Mouse (Mus musculus) forebrain, embryonic 11.5 days (tissue): ENCODE measurements at regions not wholly inside any gene's neighbourhood (a gene's known extent, or its start where the extent isn't known, plus 50 kb on each side); places are given as distances from the start of the nearest gene placed in this dataset.
A peak's percentile ranks its signal among the peaks of the same experiment; 100 is the strongest.

ENCODE experiments used
- ATAC-seq: fragments of 200-750 bp; cut with Nextera tagmentation; replicated peaks from 2 replicates; pipeline ENCODE4 v1.8.0; 2017; ENCODE audit warnings: moderate TSS enrichment; ENCODE audit not compliant: low FRiP score
- DNase-seq: peaks from one replicate; pipeline ENCODE4 v3.0.0-alpha.2; 2017; ENCODE audit warnings: low spot score
- H3K27ac ChIP-seq: fragments of 300-500 bp; sonication (generic); 2 replicates; pipeline ENCODE4 v1.5.1; 2014; ENCODE audit warnings: low read depth, low read length
- H3K27me3 ChIP-seq: fragments of 300-500 bp; sonication (generic); 2 replicates; pipeline ENCODE4 v1.6.1; 2014; ENCODE audit warnings: mild to moderate bottlenecking, low read length, mixed read lengths; ENCODE audit not compliant: control insufficient read depth, insufficient read depth
- H3K36me3 ChIP-seq: fragments of 300-500 bp; sonication (generic); 2 replicates; pipeline ENCODE4 v1.6.1; 2014; ENCODE audit warnings: mild to moderate bottlenecking, low read length, moderate library complexity, mixed read lengths; ENCODE audit not compliant: control insufficient read depth, insufficient read depth
- H3K4me1 ChIP-seq: fragments of 300-500 bp; sonication (generic); replicated peaks from 2 replicates; pipeline ENCODE4 v1.6.1; 2014; ENCODE audit warnings: low read length, mixed read lengths; ENCODE audit not compliant: control insufficient read depth, insufficient read depth
- H3K4me2 ChIP-seq: fragments of 300-500 bp; sonication (generic); 2 replicates; pipeline ENCODE4 v1.6.1; 2014; ENCODE audit warnings: low read depth, mild to moderate bottlenecking, low read length, moderate library complexity, mixed read lengths; ENCODE audit not compliant: severe bottlenecking
- H3K4me3 ChIP-seq: fragments of 300-500 bp; sonication (generic); 2 replicates; pipeline ENCODE4 v1.5.1; 2014; ENCODE audit warnings: low read depth, low read length
- H3K9ac ChIP-seq: fragments of 300-500 bp; sonication (generic); 2 replicates; pipeline ENCODE4 v1.6.1; 2014; ENCODE audit warnings: low read length
- H3K9me3 ChIP-seq: fragments of 300-500 bp; sonication (generic); 2 replicates; pipeline ENCODE4 v1.6.1; 2016; ENCODE audit warnings: low read length, mixed read lengths; ENCODE audit not compliant: control insufficient read depth
- WGBS: fragments of 180-500 bp; shearing (Covaris S2); extraction: QIAGEN DNeasy Blood & Tissue Kit; methylation state at CpG from one replicate; pipeline ENCODE4 v1.1.7; 2014; 5-methylcytosine and 5-hydroxymethylcytosine counted together

DNA sequence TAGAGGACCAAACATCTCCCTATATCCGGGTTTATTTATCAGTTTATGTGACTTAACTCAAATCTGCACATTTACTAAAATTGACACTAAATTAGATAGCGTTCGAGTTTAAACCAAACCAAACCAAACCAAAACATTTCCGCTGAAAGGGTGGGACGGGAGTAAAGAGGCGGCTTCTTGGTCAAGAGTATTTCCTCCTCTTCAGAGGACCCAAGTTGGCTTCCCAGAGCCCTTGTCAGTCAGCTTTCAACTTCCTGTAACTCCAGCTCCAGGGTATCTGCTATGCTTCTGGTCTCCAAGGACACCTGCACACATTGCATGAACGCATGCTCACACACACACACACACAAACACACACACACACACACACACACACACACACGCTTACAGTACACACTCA is 137.4 kb upstream of the Rap1b start:
- H3K4me2 ChIP-seq, result no peak overlapping the region

DNA sequence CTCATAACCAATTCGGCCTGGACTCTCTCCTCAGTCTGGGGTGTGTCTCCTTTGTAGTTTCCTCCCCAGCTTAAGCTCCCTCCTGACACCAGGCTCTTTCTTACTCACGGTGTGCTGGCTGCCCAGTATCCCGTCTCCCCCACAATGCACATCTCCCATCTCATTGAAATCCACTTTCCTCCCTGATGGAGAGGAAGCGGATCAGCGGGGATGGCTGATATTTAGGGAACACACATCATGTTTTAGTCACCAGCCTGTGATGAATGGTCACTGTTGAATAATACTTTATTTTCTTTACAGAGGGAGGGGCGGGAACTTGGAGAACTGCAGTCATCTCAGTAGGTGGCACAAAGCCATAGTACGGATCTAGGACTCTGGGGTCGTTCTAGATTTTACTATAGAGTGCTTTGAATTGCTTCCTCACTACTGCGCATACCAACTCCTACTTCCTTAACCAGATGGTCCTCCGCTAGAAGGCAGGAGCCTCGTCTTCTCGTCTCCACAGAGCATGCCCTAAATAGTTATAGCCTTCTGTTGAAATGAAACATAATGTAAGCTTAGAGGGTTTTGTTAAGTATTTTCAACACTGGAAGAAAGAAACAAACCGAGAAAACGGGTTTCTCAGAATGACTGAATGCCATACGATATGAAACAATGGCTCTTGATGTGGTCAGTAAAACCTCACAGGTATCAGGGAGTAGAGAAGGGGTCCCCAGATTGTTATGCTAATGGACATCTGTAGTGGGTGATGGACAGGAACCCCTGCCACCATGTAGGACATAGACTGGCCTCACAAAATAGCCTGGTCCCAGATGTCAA is 139.2 kb upstream of the Rap1b start:
- no peak for DNase-seq
- Histone ChIP-seq H3K4me1 (no peaks in the 10 kb centered on the region), H3K27ac (no peak overlapping the region), H3K4me2 (no peak overlapping the region), H3K4me3 (no peak overlapping the region), H3K27me3 (no peaks in the 10 kb centered on the region), H3K9me3 (no peaks in the 10 kb centered on the region), H3K36me3 (no peaks in the 10 kb centered on the region), H3K9ac (no peak overlapping the region)
- no peak for ATAC-seq
- WGBS, result 78% methylated on average over 15 of the region's 15 CpGs

More for the DNA sequence above, 137.4 kb upstream of the Rap1b start:
- no peak for ATAC-seq
- Histone ChIP-seq H3K36me3 (no peaks in the 10 kb centered on the region), H3K9me3 (no peaks in the 10 kb centered on the region), H3K4me1 (no peaks in the 10 kb centered on the region), H3K9ac (no peak overlapping the region), H3K4me3 (no peak overlapping the region), H3K27ac (no peak overlapping the region), H3K27me3 (no peaks in the 10 kb centered on the region)
- WGBS, result 82% methylated on average over 8 of the region's 8 CpGs
- no peak for DNase-seq

DNA sequence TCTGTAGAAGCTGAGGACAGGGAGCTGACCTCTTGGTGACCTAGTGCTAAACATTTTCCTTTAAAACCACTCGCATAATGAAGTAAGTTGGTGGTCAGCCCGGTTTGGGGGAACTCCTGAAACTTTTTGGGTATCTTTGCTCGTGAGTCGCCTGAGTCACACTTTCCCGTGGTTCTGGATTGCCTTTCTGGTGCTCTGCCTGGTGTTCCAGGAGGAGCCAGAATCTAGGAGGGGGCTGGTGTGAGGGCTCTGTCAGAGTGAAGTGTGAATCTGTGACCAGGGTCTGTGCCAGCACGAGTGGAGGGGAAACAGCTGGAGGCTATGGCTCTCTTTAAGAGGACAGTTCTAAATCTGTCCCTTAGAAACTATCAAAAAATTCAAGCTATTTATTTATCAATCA is 141.8 kb upstream of the Rap1b start:
- Histone ChIP-seq H3K27ac (no peak overlapping the region), H3K36me3 (no peaks in the 10 kb centered on the region), H3K9me3 (no peaks in the 10 kb centered on the region), H3K4me1 (no peaks in the 10 kb centered on the region), H3K9ac (no peak overlapping the region), H3K4me3 (no peak overlapping the region), H3K27me3 (no peaks in the 10 kb centered on the region), H3K4me2 (no peak overlapping the region)
- ATAC-seq, result no peak
- WGBS, result 74% methylated on average over 6 of the region's 6 CpGs
- DNase-seq, result no peak

DNA sequence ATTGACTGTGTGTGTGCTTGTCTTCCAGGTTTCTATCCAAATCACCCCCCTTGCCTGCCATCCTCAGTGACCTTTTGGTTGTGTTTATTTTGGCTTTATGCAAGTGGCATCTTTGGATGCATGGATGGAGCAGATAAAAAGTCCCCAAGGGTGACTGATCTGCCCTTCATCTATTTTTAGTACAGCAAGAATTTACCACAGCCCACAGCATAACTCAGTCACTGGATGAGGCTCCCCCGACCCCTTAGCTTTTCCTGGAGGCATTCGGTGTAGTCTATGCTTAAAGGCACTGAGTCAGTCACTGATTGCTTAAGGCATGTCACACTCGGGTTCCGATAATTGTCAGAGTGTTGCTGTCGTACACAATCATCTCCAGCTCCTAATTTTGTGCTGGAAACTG is 142.2 kb upstream of the Rap1b start:
- Histone ChIP-seq H3K27me3 (no peaks in the 10 kb centered on the region), H3K4me2 (no peak overlapping the region), H3K9me3 (no peaks in the 10 kb centered on the region), H3K36me3 (no peaks in the 10 kb centered on the region), H3K4me1 (no peaks in the 10 kb centered on the region), H3K9ac (no peak overlapping the region), H3K4me3 (no peak overlapping the region), H3K27ac (no peak overlapping the region)
- 82% methylated on average over 5 of the region's 5 CpGs for WGBS
- no peak for DNase-seq
- no peak for ATAC-seq

DNA sequence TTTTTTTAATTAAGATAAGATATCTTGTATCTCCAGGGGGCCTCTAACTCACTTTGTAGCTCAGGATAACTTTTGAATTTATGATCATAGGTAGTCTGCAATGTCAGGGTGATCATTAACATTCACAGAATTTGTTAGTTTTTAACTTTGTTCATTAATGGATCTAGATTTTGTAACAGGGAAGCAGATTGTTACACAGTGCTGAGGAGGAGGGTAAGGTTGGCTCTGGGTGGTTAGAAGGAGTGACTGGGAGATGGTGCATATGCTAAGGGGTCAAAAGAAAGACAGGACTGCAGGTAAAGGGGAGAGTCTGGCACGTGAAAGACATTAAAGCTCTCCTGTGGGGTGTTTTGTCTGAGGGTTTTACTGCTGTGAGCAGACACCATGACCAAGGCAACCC is 145.3 kb upstream of the Rap1b start:
- H3K27ac ChIP-seq, result no peak overlapping the region
- DNase-seq (no peak), ATAC-seq (no peak)
- no peaks in the 10 kb centered on the region for H3K36me3 ChIP-seq
- H3K27me3 ChIP-seq, result no peaks in the 10 kb centered on the region
- no peaks in the 10 kb centered on the region for H3K9me3 ChIP-seq
- H3K4me1 ChIP-seq, result peaks cover 8% of the 10 kb centered on the region
- no peak overlapping the region for H3K4me2 ChIP-seq
- no peak overlapping the region for H3K9ac ChIP-seq
- H3K4me3 ChIP-seq, result no peak overlapping the region
- WGBS, result 83% methylated on average over 1 of the region's 1 CpGs

GRCm38 (mm10) chr10:117992317-117992716 is 146.5 kb upstream of the Rap1b start:
- DNase-seq, result no peak
- WGBS, result 78% methylated on average over 9 of the region's 9 CpGs
- no peak overlapping the region for H3K9ac ChIP-seq

DNA sequence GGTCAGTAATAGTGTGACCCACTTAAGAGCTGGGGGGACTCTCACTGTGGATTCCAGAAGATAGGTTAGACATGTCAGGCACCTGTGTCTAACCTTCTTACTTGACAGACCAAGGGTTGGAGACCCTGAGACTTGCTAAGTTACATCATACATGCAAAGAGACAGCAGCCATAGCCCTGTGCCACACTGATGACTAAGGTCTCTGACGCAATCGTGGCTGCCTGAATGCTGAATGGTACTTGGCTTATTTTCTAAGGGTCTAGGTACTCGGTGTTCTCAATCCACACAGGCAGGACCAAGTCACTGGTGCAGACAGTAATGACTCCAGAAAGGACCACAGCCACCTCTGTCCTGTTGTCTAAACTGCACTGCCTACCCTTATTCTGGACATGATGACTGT is 147.8 kb upstream of the Mdm1 start:
- DNase-seq (no peak), ATAC-seq (0 out of 2 replicates have a peak, but pooled peaks have one; percentile 37)
- Histone ChIP-seq H3K36me3 (no peaks in the 10 kb centered on the region), H3K4me1 (peaks cover 8% of the 10 kb centered on the region), H3K4me2 (no peak overlapping the region), H3K27ac (no peak overlapping the region), H3K9ac (no peak overlapping the region), H3K4me3 (no peak overlapping the region), H3K27me3 (no peaks in the 10 kb centered on the region), H3K9me3 (no peaks in the 10 kb centered on the region)
- WGBS, result 91% methylated on average over 3 of the region's 3 CpGs

More at GRCm38 (mm10) chr10:117992317-117992716, 146.5 kb upstream of the Rap1b start:
- Histone ChIP-seq H3K9me3 (no peaks in the 10 kb centered on the region), H3K36me3 (no peaks in the 10 kb centered on the region), H3K4me2 (no peak overlapping the region), H3K4me1 (peaks cover 8% of the 10 kb centered on the region), H3K4me3 (no peak overlapping the region), H3K27me3 (no peaks in the 10 kb centered on the region), H3K27ac (no peak overlapping the region)
- ATAC-seq, result no peak

GRCm38 (mm10) chr10:117994768-117995167 is 146.8 kb upstream of the Mdm1 start:
- H3K4me3 ChIP-seq, result no peak overlapping the region
- DNase-seq (no peak), ATAC-seq (peak; percentile 78)
- H3K27ac ChIP-seq, result no peak overlapping the region
- peak overlapping the region; percentile 40 for H3K4me2 ChIP-seq
- H3K9me3 ChIP-seq, result no peaks in the 10 kb centered on the region
- 10% methylated on average over 9 of the region's 9 CpGs for WGBS
- peaks cover 8% of the 10 kb centered on the region for H3K4me1 ChIP-seq
- H3K36me3 ChIP-seq, result no peaks in the 10 kb centered on the region
- H3K27me3 ChIP-seq, result no peaks in the 10 kb centered on the region
- no peak overlapping the region for H3K9ac ChIP-seq

GRCm38 (mm10) chr10:117997796-117998195 is 143.8 kb upstream of the Mdm1 start:
- H3K27me3 ChIP-seq, result no peaks in the 10 kb centered on the region
- 84% methylated on average over 5 of the region's 5 CpGs for WGBS
- peaks cover 8% of the 10 kb centered on the region for H3K4me1 ChIP-seq
- ATAC-seq (no peak), DNase-seq (no peak)
- H3K9ac ChIP-seq, result no peak overlapping the region
- H3K36me3 ChIP-seq, result no peaks in the 10 kb centered on the region
- no peak overlapping the region for H3K4me2 ChIP-seq
- no peak overlapping the region for H3K27ac ChIP-seq
- H3K4me3 ChIP-seq, result no peak overlapping the region
- no peaks in the 10 kb centered on the region for H3K9me3 ChIP-seq
